Mouse (Mus musculus): Measurements from ENCODE around the gene Otor.

- TF ChIP-seq POLR2A (IDR thresholded peaks at IDR 0.05; ENCODE audit: low read depth, low read length) = no peak
- TF ChIP-seq CTCF (IDR thresholded peaks at IDR 0.05; ENCODE audit: extremely low read depth, insufficient read length, insufficient replicate concordance, low read depth, low read length) = no peak
These were observed 52.9 kb downstream of the Otor start for GRCm38 (mm10) chr2:143131098-143131646.

All from small intestine, adult 2 months (tissue).